Comparison of ENCODE assay signal across 8 mouse cellular contexts in genomic region chr13:30981666-30982065, GRCm38 (mm10). TPM values are rescaled to one million over a fixed set of nuclear protein-coding genes. Genes with fewer than 3 reads are reported as not detected.
A peak's percentile ranks its signal among the peaks of the same experiment; 100 is the strongest.
DNase-seq lines count a peak whose midpoint lies in the region; ATAC-seq and TF ChIP-seq lines count a peak whose summit lies in the region.

No protein-coding gene starts in this region.

- peaks cover under 1% of the 10 kb centered on the region for H3K27me3 ChIP-seq in liver, embryonic 11.5 days (replicated peaks; ENCODE audit: control insufficient read depth, insufficient read depth, low read length)
- H3K27me3 ChIP-seq in Patski: no peaks in the 10 kb centered on the region
- H3K27me3 ChIP-seq in small intestine, adult 2 months (ENCODE audit: control insufficient read depth, insufficient read depth, low read length): no peaks in the 10 kb centered on the region

- H3K27ac ChIP-seq in liver, embryonic 11.5 days (ENCODE audit: low read depth, low read length): no peak overlapping the region
- no peak overlapping the region for H3K27ac ChIP-seq in small intestine, adult 2 months (ENCODE audit: insufficient read depth, low read depth, low read length)

- DNase-seq in liver (peak; percentile 58), Patski (ENCODE audit: low read depth, low spot score) (no peak)
- DNase-seq in liver, embryonic 11.5 days (ENCODE audit: low spot score): no peak
- DNase-seq in embryo, embryonic 10 days (ENCODE audit: low spot score): peak; percentile 73
- peak; percentile 65 for DNase-seq in kidney, postnatal 10 days
- DNase-seq in cerebellum, adult 9-10 months: no peak

- no peaks in the 10 kb centered on the region for H3K9me3 ChIP-seq in liver, embryonic 11.5 days (ENCODE audit: control insufficient read depth, low read length)

- no peak for TF ChIP-seq POLR2A in small intestine, adult 2 months (IDR thresholded peaks at IDR 0.05; ENCODE audit: low read depth, low read length)

- H3K4me3 ChIP-seq in liver, embryonic 11.5 days (ENCODE audit: low read depth, low read length): no peak overlapping the region
- H3K4me3 ChIP-seq in small intestine, adult 2 months (ENCODE audit: low read depth, low read length): no peak overlapping the region

- H3K4me1 ChIP-seq in liver, embryonic 11.5 days (replicated peaks; ENCODE audit: control insufficient read depth, insufficient read depth, low read length): no peaks in the 10 kb centered on the region
- no peaks in the 10 kb centered on the region for H3K4me1 ChIP-seq in small intestine, adult 2 months (ENCODE audit: control insufficient read depth, insufficient read depth, insufficient read length, low read length)

- WGBS in liver, embryonic 11.5 days: 32% methylated on average over 1 of the region's 1 CpGs
- WGBS in small intestine, adult 2 months: 41% methylated on average over 1 of the region's 1 CpGs

- no peak overlapping the region for H3K9ac ChIP-seq in liver, embryonic 11.5 days (ENCODE audit: low read depth, low read length)

- no peak; the same call in 1 of the 2 replicates for ATAC-seq in liver, embryonic 11.5 days (replicated peaks; ENCODE audit: low FRiP score)
- ATAC-seq in Patski: no peak
- no peak for ATAC-seq in frontal cortex, adult (ENCODE audit: low TSS enrichment)

- no peak overlapping the region for H3K4me2 ChIP-seq in liver, embryonic 11.5 days

- CTCF ChIA-PET in Patski (lab: Charles Lee): interaction anchor here (0.7 to 3.0 kb wide), 12 partner anchors 9 to 415 kb away, joined by 3 to 27 read pairs (median 4); no protein-coding TSS in a partner anchor

- no peaks in the 10 kb centered on the region for H3K36me3 ChIP-seq in liver, embryonic 11.5 days (ENCODE audit: control insufficient read depth, insufficient read depth, low read length)
- no peaks in the 10 kb centered on the region for H3K36me3 ChIP-seq in small intestine, adult 2 months (ENCODE audit: control insufficient read depth, insufficient read depth, low read length)

- TF ChIP-seq CTCF in Patski (IDR thresholded peaks at IDR 0.05): peak; percentile 79
- TF ChIP-seq CTCF in small intestine, adult 2 months (IDR thresholded peaks at IDR 0.05; ENCODE audit: extremely low read depth, insufficient read length, insufficient replicate concordance, low read depth, low read length): peak; percentile 62; the same call in 1 of the 2 replicates

- POLR2A ChIA-PET in Patski (lab: Charles Lee): interaction anchor here (1.3 kb wide), 1 partner anchor 399 kb away, joined by 3 read pairs; no protein-coding TSS in a partner anchor

- in situ Hi-C loops in Patski (cut with MboI; ENCODE audit: low pct_unique_long_range_greater_than_20kb): loop anchor here (5.0 kb wide), 2 partner anchors 94 to 429 kb away; no protein-coding TSS in a partner anchor

RNA-seq across cellular contexts. Expression of gene Gm5447, which starts 7.7 kb away (rescaled TPM):
- not detected in 2 replicates for polyA plus RNA-seq in liver, embryonic 11.5 days (2014; fragmentation: Nextera tagmentation; extraction: Ambion mirVana)
- polyA plus RNA-seq in Patski (2021): 0.21 TPM
- 0.06 TPM in 1 of 2 replicates, not detected in the other for polyA plus RNA-seq in small intestine, adult 2 months (2012; rRNA removed)

RNA-seq across cellular contexts. Expression of gene Exoc2, which starts 7.8 kb away (rescaled TPM):
- 28.4 and 32.9 TPM in 2 replicates for polyA plus RNA-seq in liver, embryonic 11.5 days (2014; fragmentation: Nextera tagmentation; extraction: Ambion mirVana)
- 32.2 TPM for polyA plus RNA-seq in Patski (2021)
- 2.1 and 3.6 TPM in 2 replicates for polyA plus RNA-seq in small intestine, adult 2 months (2012; rRNA removed)

RNA-seq across cellular contexts. Expression of gene Hus1b, which starts 34.1 kb away (rescaled TPM):
- 0.21 TPM in 1 of 2 replicates, not detected in the other for polyA plus RNA-seq in liver, embryonic 11.5 days (2014; fragmentation: Nextera tagmentation; extraction: Ambion mirVana)
- polyA plus RNA-seq in Patski (2021): not detected
- polyA plus RNA-seq in small intestine, adult 2 months (2012; rRNA removed): 0.10 TPM in 1 of 2 replicates, not detected in the other

Comparison
In these comparisons a context has a peak if more than half of its experiments do, and no peak if none do; other contexts are left out.
1. DNase-seq: peak in liver (single experiment), embryo, embryonic 10 days (single experiment) and kidney, postnatal 10 days (single experiment); none in liver, embryonic 11.5 days (single experiment), Patski (single experiment) and cerebellum, adult 9-10 months (single experiment).